Mouse (Mus musculus): ENCODE measurements at regions not wholly inside any gene's neighbourhood (a gene's known extent, or its start where the extent isn't known, plus 50 kb on each side); places are given as distances from the start of the nearest gene placed in this dataset. TPM values are rescaled to one million over a fixed set of nuclear protein-coding genes. Genes with fewer than 3 reads are reported as not detected.

DNA sequence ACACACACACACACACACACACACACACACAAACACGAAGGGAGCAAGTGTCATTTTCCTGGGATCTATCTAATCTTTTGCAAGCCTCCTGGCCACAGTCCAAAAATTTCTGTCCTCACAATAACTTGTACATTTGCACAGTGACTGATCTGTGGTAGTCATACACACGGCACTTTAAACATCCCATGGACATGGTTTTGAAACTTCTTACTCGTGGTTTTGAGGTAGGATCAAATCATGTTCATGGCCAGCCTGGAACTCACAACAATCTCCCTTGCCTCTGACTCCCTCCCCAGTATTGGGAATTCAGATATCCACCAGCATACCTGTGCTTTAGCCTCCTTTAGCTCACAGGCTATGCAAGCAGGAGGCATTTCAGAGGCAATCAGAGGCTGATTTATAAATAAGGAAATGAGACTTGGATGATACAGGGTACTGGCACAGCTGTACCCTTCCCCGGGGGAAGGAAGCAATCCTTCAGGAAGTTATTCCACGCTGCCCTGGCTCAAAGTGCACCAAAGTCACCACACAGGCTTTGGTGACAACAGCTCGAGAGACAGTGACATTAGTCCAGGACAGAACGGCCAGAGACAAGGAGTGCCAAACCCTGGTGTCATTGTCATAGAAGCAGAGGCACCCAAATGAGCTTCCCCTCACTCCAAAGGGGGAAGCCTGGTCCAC lies 52.1 kb upstream of the Klf3 start:
- H3K27ac ChIP-seq: no peak overlapping the region
- no peak for DNase-seq (ENCODE audit: low spot score)
- WGBS: 44% methylated on average over 7 of the region's 7 CpGs

DNA sequence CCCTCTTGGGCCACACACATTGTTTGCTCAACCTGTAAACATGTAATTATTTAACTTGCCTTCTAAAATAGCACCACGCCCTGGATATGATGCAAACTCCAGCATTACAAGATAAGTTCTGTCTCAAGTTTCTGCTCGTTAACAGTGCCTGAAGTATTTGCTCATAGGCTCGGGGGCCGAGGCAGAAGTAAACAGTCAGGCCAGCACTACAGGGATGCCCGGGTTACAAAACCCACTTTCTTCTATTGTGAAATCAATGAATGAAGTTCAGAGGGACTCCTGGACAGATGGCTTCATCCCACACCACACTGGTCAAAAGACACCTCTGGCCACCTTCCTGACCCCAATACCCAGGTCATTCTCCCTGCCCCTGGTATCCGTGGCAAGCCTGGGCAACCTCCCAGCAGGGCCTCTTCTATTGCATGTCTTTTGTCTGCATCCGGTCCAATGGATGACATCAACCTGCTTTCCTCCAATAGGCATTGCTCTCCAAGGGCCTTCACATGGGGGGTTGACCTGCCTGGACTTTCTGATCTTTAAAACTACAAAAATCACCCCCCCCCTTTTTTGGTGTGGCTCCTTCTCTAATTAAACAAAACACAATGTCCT lies 49.9 kb upstream of the Klf3 start:
- Histone ChIP-seq H3K9me3 (no peaks in the 10 kb centered on the region), H3K27me3 (ENCODE audit: insufficient read depth, poor library complexity, severe bottlenecking) (no peaks in the 10 kb centered on the region), H3K27ac (no peak overlapping the region), H3K4me1 (0 out of 2 replicates have a peak, but pooled peaks cover 8% of the 10 kb centered on the region), H3K4me3 (no peak overlapping the region), H3K36me3 (no peaks in the 10 kb centered on the region)
- 81% methylated on average over 7 of the region's 7 CpGs for WGBS
- no peak for DNase-seq (ENCODE audit: low spot score)

More for the DNA sequence above, 52.1 kb upstream of the Klf3 start:
- Histone ChIP-seq H3K4me3 (no peak overlapping the region), H3K9me3 (no peaks in the 10 kb centered on the region), H3K4me1 (0 out of 2 replicates have a peak, but pooled peaks cover 8% of the 10 kb centered on the region), H3K36me3 (no peaks in the 10 kb centered on the region), H3K27me3 (ENCODE audit: insufficient read depth, poor library complexity, severe bottlenecking) (no peaks in the 10 kb centered on the region)

Small RNAs in the stretch of these regions (microRNA-seq; reads per million reads assigned to microRNA genes)
- gene Gm25306: not detected
